Mouse (Mus musculus): Measurements from ENCODE around the gene Trhr2. TPM values are rescaled to one million over a fixed set of nuclear protein-coding genes. Genes with fewer than 3 reads are reported as not detected.

Gene Trhr2
- polyA plus RNA-seq, 1 experiment from 2014 or later = 0.38 TPM

- WGBS = 93% methylated on average over 7 of the region's 7 CpGs
Observed at GRCm38 (mm10) chr8:122375320-122375719, 14.8 kb upstream of the Trhr2 start.

GRCm38 (mm10) chr8:122371706-122372105, 11.2 kb upstream of the Trhr2 start:
- H3K4me3 ChIP-seq = no peak overlapping the region
- no peak overlapping the region for H3K9ac ChIP-seq
- WGBS = 71% methylated on average over 6 of the region's 6 CpGs
- H3K4me1 ChIP-seq = peaks cover 18% of the 10 kb centered on the region
- no peaks in the 10 kb centered on the region for H3K27me3 ChIP-seq
- no peak overlapping the region for H3K27ac ChIP-seq
- no peaks in the 10 kb centered on the region for H3K9me3 ChIP-seq
- no peak overlapping the region for H3K4me2 ChIP-seq (replicated peaks)
- no peaks in the 10 kb centered on the region for H3K36me3 ChIP-seq
- ATAC-seq (ENCODE audit: low FRiP score, low read depth) = no peak

More at GRCm38 (mm10) chr8:122375320-122375719, 14.8 kb upstream of the Trhr2 start:
- Histone ChIP-seq H3K9ac (no peak overlapping the region), H3K36me3 (peaks cover 15% of the 10 kb centered on the region), H3K9me3 (no peaks in the 10 kb centered on the region), H3K27ac (no peak overlapping the region), H3K4me3 (no peak overlapping the region; the same call in 1 of the 2 replicates), H3K27me3 (no peaks in the 10 kb centered on the region), H3K4me2 (replicated peaks) (peak overlapping the region; percentile 68), H3K4me1 (peaks cover 25% of the 10 kb centered on the region)
- ATAC-seq (ENCODE audit: low FRiP score, low read depth) = no peak

- 13% methylated on average over 9 of the region's 9 CpGs for WGBS
- no peak overlapping the region for H3K4me2 ChIP-seq (replicated peaks)
- H3K9me3 ChIP-seq = no peaks in the 10 kb centered on the region
- 0 out of 2 replicates have a peak, but pooled peaks have one; percentile 24 for ATAC-seq (ENCODE audit: low FRiP score, low read depth)
- H3K9ac ChIP-seq = no peak overlapping the region
- no peak overlapping the region; the same call in 1 of the 2 replicates for H3K27ac ChIP-seq
- H3K4me1 ChIP-seq = peaks cover 9% of the 10 kb centered on the region; the same call in 1 of the 2 replicates
- H3K4me3 ChIP-seq = no peak overlapping the region
- H3K27me3 ChIP-seq = no peaks in the 10 kb centered on the region
- H3K36me3 ChIP-seq = no peaks in the 10 kb centered on the region
Observed at GRCm38 (mm10) chr8:122369665-122370064, 9.1 kb upstream of the Trhr2 start.

- peaks cover 5% of the 10 kb centered on the region; the same call in 1 of the 2 replicates for H3K27me3 ChIP-seq
- no peaks in the 10 kb centered on the region for H3K9me3 ChIP-seq
- 76% methylated on average over 10 of the region's 10 CpGs for WGBS
- H3K4me3 ChIP-seq = no peak overlapping the region
- no peak overlapping the region for H3K9ac ChIP-seq
- H3K4me1 ChIP-seq = peaks cover 9% of the 10 kb centered on the region; the same call in 1 of the 2 replicates
- no peaks in the 10 kb centered on the region for H3K36me3 ChIP-seq
- no peak overlapping the region for H3K4me2 ChIP-seq (replicated peaks)
- ATAC-seq (ENCODE audit: low FRiP score, low read depth) = no peak
- H3K27ac ChIP-seq = no peak overlapping the region
Observed at GRCm38 (mm10) chr8:122368494-122368893, 7.9 kb upstream of the Trhr2 start.

GRCm38 (mm10) chr8:122362967-122363366, 2.4 kb upstream of the Trhr2 start:
- H3K4me3 ChIP-seq = no peak overlapping the region
- 38% methylated on average over 8 of the region's 8 CpGs for WGBS
- ATAC-seq (ENCODE audit: low FRiP score, low read depth) = no peak
- peaks cover 17% of the 10 kb centered on the region; the same call in 1 of the 2 replicates for H3K27me3 ChIP-seq
- H3K9ac ChIP-seq = peak overlapping the region; percentile 14; the same call in 1 of the 2 replicates
- no peak overlapping the region for H3K27ac ChIP-seq
- no peak overlapping the region for H3K4me2 ChIP-seq (replicated peaks)
- no peaks in the 10 kb centered on the region for H3K9me3 ChIP-seq
- peaks cover 11% of the 10 kb centered on the region for H3K4me1 ChIP-seq
- no peaks in the 10 kb centered on the region for H3K36me3 ChIP-seq

- peak; percentile 75 for ATAC-seq (ENCODE audit: low FRiP score, low read depth)
- H3K9me3 ChIP-seq = no peaks in the 10 kb centered on the region
- no peak overlapping the region for H3K27ac ChIP-seq
- H3K4me1 ChIP-seq = peaks cover 11% of the 10 kb centered on the region
- no peaks in the 10 kb centered on the region for H3K36me3 ChIP-seq
- H3K4me3 ChIP-seq = no peak overlapping the region
- H3K9ac ChIP-seq = no peak overlapping the region
- 19% methylated on average over 5 of the region's 5 CpGs for WGBS
- H3K4me2 ChIP-seq (replicated peaks) = peak overlapping the region; percentile 21; the same call in 1 of the 2 replicates
- peaks cover 22% of the 10 kb centered on the region for H3K27me3 ChIP-seq
Observed at GRCm38 (mm10) chr8:122362271-122362670, 1.7 kb upstream of the Trhr2 start.

GRCm38 (mm10) chr8:122359111-122359775, 1.3 kb downstream of the Trhr2 start:
- WGBS = 78% methylated on average over 15 of the region's 15 CpGs
- Histone ChIP-seq H3K4me2 (replicated peaks) (no peak overlapping the region), H3K27me3 (peaks cover 34% of the 10 kb centered on the region), H3K4me1 (peaks cover 11% of the 10 kb centered on the region), H3K36me3 (no peaks in the 10 kb centered on the region), H3K9me3 (no peaks in the 10 kb centered on the region), H3K27ac (no peak overlapping the region), H3K4me3 (no peak overlapping the region), H3K9ac (no peak overlapping the region)
- ATAC-seq (ENCODE audit: low FRiP score, low read depth) = no peak

GRCm38 (mm10) chr8:122357641-122358040, 2.9 kb downstream of the Trhr2 start:
- Histone ChIP-seq H3K4me2 (replicated peaks) (no peak overlapping the region), H3K4me1 (peaks cover 11% of the 10 kb centered on the region), H3K9me3 (no peaks in the 10 kb centered on the region), H3K36me3 (no peaks in the 10 kb centered on the region), H3K9ac (no peak overlapping the region), H3K27ac (no peak overlapping the region), H3K4me3 (no peak overlapping the region), H3K27me3 (peaks cover 25% of the 10 kb centered on the region)
- 72% methylated on average over 5 of the region's 5 CpGs for WGBS
- no peak for ATAC-seq (ENCODE audit: low FRiP score, low read depth)

GRCm38 (mm10) chr8:122357202-122357601, 3.3 kb downstream of the Trhr2 start:
- no peak overlapping the region for H3K27ac ChIP-seq
- no peak overlapping the region for H3K4me3 ChIP-seq
- H3K4me1 ChIP-seq = peaks cover 7% of the 10 kb centered on the region
- no peaks in the 10 kb centered on the region for H3K9me3 ChIP-seq
- ATAC-seq (ENCODE audit: low FRiP score, low read depth) = no peak
- no peak overlapping the region for H3K4me2 ChIP-seq (replicated peaks)
- H3K9ac ChIP-seq = peak overlapping the region; percentile 13; the same call in 1 of the 2 replicates
- H3K36me3 ChIP-seq = no peaks in the 10 kb centered on the region
- peaks cover 25% of the 10 kb centered on the region for H3K27me3 ChIP-seq
- WGBS = 54% methylated on average over 11 of the region's 11 CpGs

GRCm38 (mm10) chr8:122355642-122356606, 4.6 kb downstream of the Trhr2 start:
- Histone ChIP-seq H3K27ac (no peak overlapping the region), H3K36me3 (no peaks in the 10 kb centered on the region), H3K27me3 (peaks cover 29% of the 10 kb centered on the region), H3K4me1 (no peaks in the 10 kb centered on the region), H3K4me3 (no peak overlapping the region), H3K4me2 (replicated peaks) (no peak overlapping the region), H3K9me3 (no peaks in the 10 kb centered on the region), H3K9ac (no peak overlapping the region)
- no peak for ATAC-seq (ENCODE audit: low FRiP score, low read depth)
- 69% methylated on average over 9 of the region's 9 CpGs for WGBS

- 92% methylated on average over 8 of the region's 8 CpGs for WGBS
- no peak overlapping the region for H3K4me2 ChIP-seq (replicated peaks)
Observed at GRCm38 (mm10) chr8:122354157-122354556, 6.4 kb downstream of the Trhr2 start.

More at GRCm38 (mm10) chr8:122354157-122354556, 6.4 kb downstream of the Trhr2 start:
- peaks cover 35% of the 10 kb centered on the region for H3K27me3 ChIP-seq
- H3K4me1 ChIP-seq = no peaks in the 10 kb centered on the region
- no peaks in the 10 kb centered on the region for H3K36me3 ChIP-seq
- H3K27ac ChIP-seq = peak overlapping the region; percentile 73; the same call in 1 of the 2 replicates
- no peak for ATAC-seq (ENCODE audit: low FRiP score, low read depth)
- no peak overlapping the region for H3K4me3 ChIP-seq
- no peak overlapping the region for H3K9ac ChIP-seq
- H3K9me3 ChIP-seq = no peaks in the 10 kb centered on the region
